Mouse (Mus musculus): ENCODE data around the gene Rpa1. TPM values are rescaled to one million over a fixed set of nuclear protein-coding genes. Genes with fewer than 3 reads are reported as not detected.

Gene Rpa1
- polyA plus RNA-seq, 1 experiment from 2014 or later, result 74.2 TPM

DNA sequence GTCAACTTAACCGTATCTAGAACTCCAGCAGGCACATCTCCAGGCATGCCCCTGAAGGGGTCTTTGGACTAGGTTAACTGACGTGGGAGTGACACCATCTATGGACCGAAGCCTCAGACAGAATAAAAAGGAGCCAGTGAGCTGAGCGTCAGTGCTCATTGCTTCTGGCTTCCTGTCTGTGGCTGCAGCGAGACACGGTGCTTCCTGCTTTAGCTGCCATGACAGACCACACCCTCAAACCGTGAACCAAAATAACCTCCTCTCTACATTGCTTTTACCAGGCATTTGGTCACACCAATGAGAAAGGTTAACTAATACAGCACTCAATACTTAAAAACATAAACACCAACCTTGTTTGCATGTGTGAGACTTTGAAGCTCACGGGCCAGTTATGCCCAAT is 11.4 kb downstream of the Rpa1 start:
- Histone ChIP-seq H3K27me3 (replicated peaks; ENCODE audit: control insufficient read depth, insufficient read depth, low read length) (no peaks in the 10 kb centered on the region), H3K27ac (ENCODE audit: low read depth, low read length) (no peak overlapping the region), H3K4me1 (ENCODE audit: control insufficient read depth, insufficient read depth, low read length) (no peaks in the 10 kb centered on the region), H3K9me3 (replicated peaks; ENCODE audit: control insufficient read depth, low read length) (no peaks in the 10 kb centered on the region), H3K4me3 (ENCODE audit: low read depth, low read length) (no peak overlapping the region), H3K4me2 (ENCODE audit: low read length) (no peak overlapping the region), H3K9ac (ENCODE audit: low read length) (no peak overlapping the region), H3K36me3 (ENCODE audit: control insufficient read depth, insufficient read depth, low read length) (peaks cover 51% of the 10 kb centered on the region)
- no peak for DNase-seq (ENCODE audit: low spot score)
- ATAC-seq, result no peak
- 82% methylated on average over 8 of the region's 8 CpGs for WGBS

DNA sequence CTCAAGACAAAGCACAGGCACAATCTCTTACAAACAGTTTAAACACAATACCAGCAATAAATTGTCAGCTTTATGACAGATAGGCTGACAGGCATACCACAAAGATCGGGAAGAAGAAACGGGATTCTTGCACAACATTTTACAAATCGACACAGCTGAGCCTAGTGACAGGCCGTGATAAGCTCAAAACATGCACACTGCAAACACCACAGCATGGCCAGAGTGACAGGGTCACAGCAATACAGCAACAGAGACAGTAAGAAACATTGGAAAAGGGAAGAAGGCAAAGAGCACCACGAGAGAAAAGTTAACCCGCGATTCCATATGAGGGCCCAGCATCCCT is 22.2 kb downstream of the Rpa1 start:
- no peak for DNase-seq (ENCODE audit: low spot score)
- no peaks in the 10 kb centered on the region for H3K9me3 ChIP-seq (replicated peaks; ENCODE audit: control insufficient read depth, low read length)
- no peaks in the 10 kb centered on the region for H3K27me3 ChIP-seq (replicated peaks; ENCODE audit: control insufficient read depth, insufficient read depth, low read length)
- no peak overlapping the region for H3K4me3 ChIP-seq (ENCODE audit: low read depth, low read length)
- ATAC-seq, result no peak
- peaks cover 9% of the 10 kb centered on the region for H3K36me3 ChIP-seq (ENCODE audit: control insufficient read depth, insufficient read depth, low read length)
- peaks cover 3% of the 10 kb centered on the region; the same call in 1 of the 2 replicates for H3K4me1 ChIP-seq (ENCODE audit: control insufficient read depth, insufficient read depth, low read length)
- no peak overlapping the region for H3K4me2 ChIP-seq (ENCODE audit: low read length)
- H3K27ac ChIP-seq (ENCODE audit: low read depth, low read length), result no peak overlapping the region
- WGBS, result 91% methylated on average over 7 of the region's 7 CpGs
- no peak overlapping the region for H3K9ac ChIP-seq (ENCODE audit: low read length)

DNA sequence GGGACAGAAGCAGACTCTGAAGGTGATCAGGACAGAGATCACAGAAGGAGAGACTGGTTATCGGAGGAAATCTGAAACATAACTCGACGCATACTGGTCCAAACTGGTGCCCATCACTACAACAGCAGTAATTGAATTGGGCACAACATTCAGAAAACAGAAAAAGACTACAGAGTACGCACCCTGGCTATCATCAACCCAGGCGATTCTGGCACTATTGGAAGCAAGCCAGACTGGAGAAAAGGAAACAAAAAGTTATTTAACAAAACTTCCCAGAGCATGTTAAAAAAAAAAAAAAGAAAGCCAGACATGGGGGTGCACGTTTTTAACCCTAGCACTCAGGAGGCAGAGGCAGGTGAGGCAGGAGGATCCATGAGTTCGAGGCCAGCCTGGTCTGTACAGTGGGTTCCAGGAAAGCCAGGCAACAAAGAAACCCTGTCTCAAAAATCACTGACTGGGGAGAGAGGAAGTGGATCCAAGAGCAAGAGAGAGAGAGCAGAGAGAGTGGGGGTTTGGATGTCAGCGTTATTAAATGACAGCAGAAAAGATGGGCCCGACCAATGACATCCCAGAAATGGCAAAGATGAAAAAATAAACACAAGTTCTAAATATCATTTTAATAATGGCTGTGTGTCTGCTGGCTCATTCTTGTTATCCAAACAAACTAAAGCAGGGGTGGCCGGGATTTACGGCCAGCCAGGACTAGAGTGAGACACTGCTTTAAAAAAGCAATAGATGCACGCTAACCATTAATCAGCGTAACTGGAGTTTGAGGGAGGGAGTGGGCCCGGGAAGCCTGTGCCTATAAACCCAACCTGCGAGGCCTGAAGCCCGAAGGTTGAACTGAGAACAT is 22.8 kb downstream of the Rpa1 start:
- Histone ChIP-seq H3K36me3 (ENCODE audit: control insufficient read depth, insufficient read depth, low read length) (peaks cover 9% of the 10 kb centered on the region), H3K4me1 (ENCODE audit: control insufficient read depth, insufficient read depth, low read length) (peaks cover 3% of the 10 kb centered on the region; the same call in 1 of the 2 replicates)
- WGBS, result 81% methylated on average over 16 of the region's 16 CpGs

DNA sequence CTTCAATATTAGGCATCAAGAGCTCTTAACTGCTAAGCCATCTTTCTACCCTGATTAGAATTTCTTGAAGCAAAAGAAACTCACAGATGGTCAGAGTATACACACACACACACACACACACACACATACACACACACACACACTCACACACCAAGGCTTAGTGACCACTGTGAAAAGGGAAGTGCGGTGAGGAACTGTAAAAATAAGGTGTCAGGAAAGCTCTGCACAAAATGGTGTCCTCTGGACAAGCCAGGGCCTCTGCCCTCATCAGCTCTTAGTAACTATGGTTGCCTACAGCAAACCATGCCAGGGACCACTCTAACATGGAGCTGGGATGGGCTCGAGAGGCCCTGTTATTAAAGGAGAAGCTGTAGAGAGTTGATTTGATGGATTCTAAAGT is 23.7 kb downstream of the Rpa1 start:
- Histone ChIP-seq H3K27me3 (replicated peaks; ENCODE audit: control insufficient read depth, insufficient read depth, low read length) (no peaks in the 10 kb centered on the region), H3K4me3 (ENCODE audit: low read depth, low read length) (no peak overlapping the region), H3K9ac (ENCODE audit: low read length) (no peak overlapping the region), H3K9me3 (replicated peaks; ENCODE audit: control insufficient read depth, low read length) (no peaks in the 10 kb centered on the region), H3K4me2 (ENCODE audit: low read length) (no peak overlapping the region), H3K4me1 (ENCODE audit: control insufficient read depth, insufficient read depth, low read length) (peaks cover 2% of the 10 kb centered on the region; the same call in 1 of the 2 replicates), H3K36me3 (ENCODE audit: control insufficient read depth, insufficient read depth, low read length) (peaks cover 6% of the 10 kb centered on the region; the same call in 1 of the 2 replicates), H3K27ac (ENCODE audit: low read depth, low read length) (no peak overlapping the region)
- 98% methylated on average over 2 of the region's 2 CpGs for WGBS
- no peak for DNase-seq (ENCODE audit: low spot score)
- no peak for ATAC-seq

More for the DNA sequence above, 22.8 kb downstream of the Rpa1 start:
- Histone ChIP-seq H3K27ac (ENCODE audit: low read depth, low read length) (no peak overlapping the region), H3K9me3 (replicated peaks; ENCODE audit: control insufficient read depth, low read length) (no peaks in the 10 kb centered on the region), H3K4me2 (ENCODE audit: low read length) (no peak overlapping the region), H3K9ac (ENCODE audit: low read length) (no peak overlapping the region), H3K27me3 (replicated peaks; ENCODE audit: control insufficient read depth, insufficient read depth, low read length) (no peaks in the 10 kb centered on the region), H3K4me3 (ENCODE audit: low read depth, low read length) (no peak overlapping the region)
- DNase-seq (ENCODE audit: low spot score) (no peak), ATAC-seq (no peak)

DNA sequence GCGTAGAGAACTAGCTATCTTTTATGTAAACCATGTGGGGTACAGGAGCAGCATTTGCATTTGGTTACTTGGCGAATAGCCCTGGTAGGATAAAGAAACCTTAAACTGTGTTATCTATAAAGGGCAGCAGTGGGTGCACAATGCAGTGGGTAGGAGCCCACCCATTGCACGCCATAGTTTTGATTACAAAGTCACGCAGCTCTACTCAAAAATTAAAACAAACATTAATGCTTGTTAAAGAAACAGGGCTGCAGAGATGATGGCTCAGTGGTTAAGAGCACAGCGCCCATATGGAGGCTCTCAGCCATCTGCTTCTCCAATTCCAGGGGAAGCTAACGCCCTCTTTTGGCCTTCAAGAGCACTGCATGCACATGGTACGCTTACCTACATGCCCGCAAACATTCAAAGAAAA is 24.8 kb downstream of the Rpa1 start:
- Histone ChIP-seq H3K27ac (ENCODE audit: low read depth, low read length) (no peak overlapping the region), H3K9me3 (replicated peaks; ENCODE audit: control insufficient read depth, low read length) (no peaks in the 10 kb centered on the region), H3K4me3 (ENCODE audit: low read depth, low read length) (no peak overlapping the region), H3K4me1 (ENCODE audit: control insufficient read depth, insufficient read depth, low read length) (no peaks in the 10 kb centered on the region), H3K4me2 (ENCODE audit: low read length) (no peak overlapping the region), H3K9ac (ENCODE audit: low read length) (no peak overlapping the region), H3K36me3 (ENCODE audit: control insufficient read depth, insufficient read depth, low read length) (peaks cover 4% of the 10 kb centered on the region; the same call in 1 of the 2 replicates), H3K27me3 (replicated peaks; ENCODE audit: control insufficient read depth, insufficient read depth, low read length) (no peaks in the 10 kb centered on the region)
- DNase-seq (ENCODE audit: low spot score) (no peak), ATAC-seq (no peak)
- 81% methylated on average over 8 of the region's 8 CpGs for WGBS

DNA sequence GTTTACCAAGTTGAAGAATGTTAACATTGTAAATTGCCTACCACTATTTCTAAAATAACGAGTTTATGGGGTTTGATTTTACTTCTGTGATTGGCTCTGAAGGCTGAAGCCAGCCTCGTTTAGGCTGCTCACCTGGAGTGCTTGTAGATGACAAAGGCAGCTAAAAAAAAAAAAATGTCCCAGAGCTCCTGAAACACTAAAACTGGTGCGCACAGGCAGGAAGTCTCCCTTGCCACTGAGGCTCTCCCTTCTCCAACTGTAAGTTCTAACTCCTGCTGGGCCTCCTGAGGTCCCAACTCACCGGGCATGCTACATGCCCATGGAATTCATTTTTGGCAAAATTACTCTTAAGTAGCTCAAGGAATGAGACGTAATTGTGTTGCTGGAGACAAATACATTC is 28.9 kb downstream of the Rpa1 start:
- Histone ChIP-seq H3K4me3 (ENCODE audit: low read depth, low read length) (no peak overlapping the region), H3K27me3 (replicated peaks; ENCODE audit: control insufficient read depth, insufficient read depth, low read length) (no peaks in the 10 kb centered on the region), H3K4me1 (ENCODE audit: control insufficient read depth, insufficient read depth, low read length) (no peaks in the 10 kb centered on the region), H3K4me2 (ENCODE audit: low read length) (no peak overlapping the region), H3K9ac (ENCODE audit: low read length) (no peak overlapping the region), H3K27ac (ENCODE audit: low read depth, low read length) (peak overlapping the region; percentile 44; the same call in 1 of the 2 replicates), H3K9me3 (replicated peaks; ENCODE audit: control insufficient read depth, low read length) (no peaks in the 10 kb centered on the region), H3K36me3 (ENCODE audit: control insufficient read depth, insufficient read depth, low read length) (peaks cover 17% of the 10 kb centered on the region)
- DNase-seq (ENCODE audit: low spot score) (no peak), ATAC-seq (no peak)
- WGBS, result 55% methylated on average over 5 of the region's 5 CpGs

DNA sequence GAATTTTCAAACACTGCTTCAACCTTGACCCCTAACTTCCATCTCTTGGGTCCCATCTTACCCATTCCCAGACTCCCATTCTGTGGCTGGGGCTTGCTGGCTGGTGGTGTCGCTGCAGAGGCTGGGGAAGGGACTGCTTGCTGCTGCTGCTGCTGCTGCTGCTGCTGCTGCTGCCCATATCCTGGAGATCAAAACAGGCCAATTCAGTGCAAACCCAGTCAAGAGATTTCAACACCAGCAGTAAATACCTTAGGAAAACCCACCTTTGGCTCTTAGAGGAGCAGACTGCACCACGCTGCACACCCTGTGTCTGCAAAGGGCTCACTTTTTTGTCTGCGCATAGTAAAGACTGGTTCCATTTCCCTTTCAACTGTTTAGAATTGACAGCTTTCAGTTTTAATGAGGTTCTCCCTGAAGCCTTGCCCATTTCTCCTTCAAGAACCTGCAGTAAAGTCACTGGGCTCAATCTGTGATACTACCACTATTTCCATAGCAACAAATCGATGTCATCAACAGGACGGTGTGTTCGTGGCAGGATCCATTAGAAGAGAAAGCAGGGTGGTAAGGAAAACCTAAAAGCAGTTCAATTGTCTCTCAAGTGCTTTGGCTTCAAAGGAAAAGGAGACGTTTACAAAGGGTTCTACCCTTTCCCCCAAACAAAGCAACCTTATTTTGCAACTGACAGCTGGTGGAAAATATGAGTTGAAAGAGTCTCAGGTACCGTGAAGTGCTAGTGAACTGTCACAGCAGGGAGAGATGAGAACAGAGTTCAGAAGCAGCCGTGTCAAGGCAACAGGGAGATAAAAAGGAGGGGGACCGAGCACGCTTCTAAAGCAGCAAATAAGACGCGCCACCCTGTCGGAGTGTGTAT is 29.5 kb downstream of the Rpa1 start:
- peaks cover 24% of the 10 kb centered on the region for H3K36me3 ChIP-seq (ENCODE audit: control insufficient read depth, insufficient read depth, low read length)
- WGBS, result 60% methylated on average over 14 of the region's 14 CpGs
- no peaks in the 10 kb centered on the region for H3K9me3 ChIP-seq (replicated peaks; ENCODE audit: control insufficient read depth, low read length)
- H3K4me2 ChIP-seq (ENCODE audit: low read length), result no peak overlapping the region
- H3K4me3 ChIP-seq (ENCODE audit: low read depth, low read length), result no peak overlapping the region
- H3K27ac ChIP-seq (ENCODE audit: low read depth, low read length), result peak overlapping the region; percentile 57
- peak; percentile 37; the same call in 1 of the 2 replicates for ATAC-seq
- no peaks in the 10 kb centered on the region for H3K4me1 ChIP-seq (ENCODE audit: control insufficient read depth, insufficient read depth, low read length)
- H3K27me3 ChIP-seq (replicated peaks; ENCODE audit: control insufficient read depth, insufficient read depth, low read length), result no peaks in the 10 kb centered on the region
- no peak overlapping the region for H3K9ac ChIP-seq (ENCODE audit: low read length)
- DNase-seq (ENCODE audit: low spot score), result peak; percentile 56

DNA sequence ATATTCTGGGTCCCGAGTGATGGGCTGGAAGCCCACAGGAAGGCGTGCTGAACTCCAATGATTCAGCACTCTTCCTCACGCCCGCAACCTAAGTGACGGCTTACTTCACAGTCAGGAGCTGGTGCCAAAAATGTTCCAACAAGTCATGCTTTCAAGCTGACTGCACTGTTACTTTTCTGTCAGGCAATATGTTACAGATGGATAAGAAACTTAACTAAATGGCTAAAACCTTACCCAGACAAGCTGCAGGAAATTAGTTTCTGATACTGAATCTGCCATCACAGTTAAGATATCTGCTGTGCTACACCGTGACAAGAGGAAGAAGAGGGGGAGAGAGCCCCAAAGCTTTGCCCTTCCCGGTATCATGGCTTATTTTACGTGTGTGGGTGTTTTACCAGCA is 34.3 kb downstream of the Rpa1 start:
- WGBS, result 89% methylated on average over 8 of the region's 8 CpGs
- DNase-seq (ENCODE audit: low spot score), result no peak
- Histone ChIP-seq H3K36me3 (ENCODE audit: control insufficient read depth, insufficient read depth, low read length) (peaks cover 61% of the 10 kb centered on the region), H3K9ac (ENCODE audit: low read length) (no peak overlapping the region), H3K4me2 (ENCODE audit: low read length) (no peak overlapping the region), H3K4me3 (ENCODE audit: low read depth, low read length) (no peak overlapping the region), H3K4me1 (ENCODE audit: control insufficient read depth, insufficient read depth, low read length) (no peaks in the 10 kb centered on the region), H3K27ac (ENCODE audit: low read depth, low read length) (no peak overlapping the region), H3K27me3 (replicated peaks; ENCODE audit: control insufficient read depth, insufficient read depth, low read length) (no peaks in the 10 kb centered on the region), H3K9me3 (replicated peaks; ENCODE audit: control insufficient read depth, low read length) (no peaks in the 10 kb centered on the region)
- no peak for ATAC-seq
